Mouse (Mus musculus): ENCODE data around the gene Selenok.

Selenok gene

DNA sequence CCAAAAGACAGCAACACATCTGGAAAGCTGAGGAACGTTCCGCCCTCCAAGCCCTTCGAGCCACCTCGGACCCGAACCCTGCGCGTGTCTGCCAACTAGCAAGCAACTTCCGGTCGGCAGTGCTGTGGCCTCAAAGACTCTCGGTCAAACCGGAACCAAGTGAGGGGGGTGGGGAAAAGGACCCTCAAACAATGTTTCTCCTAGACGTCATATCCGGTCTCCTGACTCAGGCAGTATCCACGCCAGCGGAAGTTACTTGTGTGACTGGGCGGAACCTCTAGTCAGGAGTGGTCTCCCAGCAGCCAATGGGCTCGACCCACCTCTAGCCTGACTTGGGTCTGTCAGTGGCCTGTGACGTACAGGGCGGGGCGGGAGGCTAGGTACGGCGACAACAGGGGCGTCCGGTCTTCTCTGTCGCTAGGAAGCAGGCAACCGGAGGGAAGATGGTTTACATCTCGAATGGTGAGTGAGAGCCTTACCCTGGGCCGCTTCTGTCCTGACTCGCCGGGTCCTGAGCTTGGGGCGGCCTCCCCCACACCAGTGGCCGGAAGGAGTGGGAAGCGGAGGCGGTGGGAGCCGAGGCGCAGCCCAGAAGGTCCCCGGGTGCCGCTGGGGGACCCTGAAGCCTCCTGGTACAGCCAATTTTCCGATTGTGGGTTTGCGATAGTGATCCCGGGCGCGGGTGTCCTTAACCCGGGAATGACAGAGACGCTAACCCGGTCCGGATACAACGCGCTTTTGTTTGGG lies at the start of gene Selenok:
Selenok (plus strand) TSS at position 234 of the 747 bp plus-strand sequence.
- DNase-seq (ENCODE audit: low read depth), result peak; percentile 98

DNA sequence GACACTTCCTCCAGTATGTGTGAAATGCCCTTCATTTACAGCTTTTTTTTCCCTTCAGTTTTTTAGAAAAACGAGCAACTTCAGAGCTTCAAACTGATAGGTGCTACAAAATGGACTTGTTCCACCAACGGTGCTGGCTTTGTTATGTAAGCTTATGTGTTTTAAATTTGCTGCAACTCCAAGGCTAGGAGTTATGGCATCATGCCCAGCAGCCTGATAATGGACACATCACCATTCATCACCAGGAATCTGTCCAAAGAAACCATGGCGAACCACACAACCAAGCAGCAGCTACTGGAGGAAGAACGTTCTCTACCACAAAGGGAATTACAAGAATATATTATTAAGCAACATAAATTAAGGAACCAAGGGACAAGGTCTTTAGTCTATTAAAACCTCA lies 39.1 kb upstream of the Selenok start:
- DNase-seq (ENCODE audit: low read depth), result peak; percentile 35

DNA sequence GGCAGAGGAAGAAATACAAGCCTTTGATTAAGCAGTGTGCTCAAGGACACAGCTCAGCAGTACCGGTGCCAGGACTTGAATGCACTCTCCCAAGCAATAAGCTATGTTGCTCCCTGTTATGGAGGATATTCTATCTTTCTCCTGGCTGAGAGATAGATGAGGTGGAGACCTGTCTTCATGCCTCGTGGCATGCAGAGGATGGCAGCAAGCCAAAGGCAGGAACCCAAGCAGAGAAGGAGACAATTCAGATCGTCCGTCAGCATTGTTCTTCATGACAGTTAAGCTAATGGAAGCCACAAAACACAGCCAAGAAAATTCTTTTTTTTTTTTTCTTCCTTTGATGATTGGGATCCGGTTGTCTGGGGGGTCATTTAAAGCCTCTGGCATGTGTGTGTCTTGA lies 32.6 kb upstream of the Selenok start:
- no peak for DNase-seq (ENCODE audit: low read depth)

DNA sequence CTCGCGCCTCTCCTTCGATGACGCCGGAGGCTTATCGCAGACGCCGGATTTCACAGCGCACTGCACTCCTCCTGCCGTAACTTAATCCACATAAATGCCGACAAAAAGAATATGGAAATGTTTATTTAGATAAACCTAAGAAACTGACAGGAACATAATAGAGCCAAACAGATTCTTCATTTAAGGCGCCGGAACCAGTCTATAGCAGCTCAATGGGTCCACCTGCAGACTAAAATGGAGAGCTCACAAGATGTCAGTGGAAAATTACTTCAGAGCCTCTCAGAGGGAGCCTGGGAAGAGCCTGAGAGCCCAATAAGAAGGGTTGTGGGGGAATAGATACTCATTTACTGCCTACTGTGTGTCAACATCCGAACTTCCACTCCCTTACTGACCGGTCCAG lies 30.6 kb upstream of the Selenok start:
- no peak for DNase-seq (ENCODE audit: low read depth)

DNA sequence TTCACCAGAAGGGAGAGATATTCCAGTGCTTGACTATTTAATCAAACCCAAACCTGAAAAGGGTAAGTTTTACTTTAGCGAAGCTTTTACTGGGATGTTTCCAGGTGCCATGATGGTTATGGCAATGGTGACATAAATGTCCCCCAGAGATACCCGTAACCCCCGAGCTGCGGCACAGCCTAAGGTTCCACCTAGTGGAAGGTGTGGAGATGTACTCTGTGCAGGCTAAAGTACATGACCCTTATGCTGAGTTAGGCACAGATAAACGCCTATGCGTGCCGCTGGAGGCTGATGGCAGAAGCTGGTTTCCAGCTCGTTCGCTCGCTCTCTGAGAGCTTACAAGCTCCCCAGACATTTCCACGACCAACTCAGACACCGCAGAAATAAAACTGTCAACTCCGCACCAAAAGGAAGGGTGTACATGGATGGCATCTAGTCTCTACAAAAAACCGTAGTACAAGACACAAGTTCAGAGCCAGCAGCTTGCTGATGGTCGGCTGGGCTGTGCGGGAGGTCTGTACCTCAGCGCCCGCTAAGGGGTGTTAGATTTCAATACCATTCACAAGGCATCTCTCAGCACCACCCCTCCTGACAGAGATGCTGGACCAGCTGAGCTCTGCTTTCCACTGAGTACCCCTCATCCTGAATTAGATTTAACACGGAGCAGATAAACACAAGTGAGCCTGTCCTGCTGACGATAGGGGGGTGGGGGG lies 28.4 kb upstream of the Selenok start:
- DNase-seq (ENCODE audit: low read depth), result no peak

DNA sequence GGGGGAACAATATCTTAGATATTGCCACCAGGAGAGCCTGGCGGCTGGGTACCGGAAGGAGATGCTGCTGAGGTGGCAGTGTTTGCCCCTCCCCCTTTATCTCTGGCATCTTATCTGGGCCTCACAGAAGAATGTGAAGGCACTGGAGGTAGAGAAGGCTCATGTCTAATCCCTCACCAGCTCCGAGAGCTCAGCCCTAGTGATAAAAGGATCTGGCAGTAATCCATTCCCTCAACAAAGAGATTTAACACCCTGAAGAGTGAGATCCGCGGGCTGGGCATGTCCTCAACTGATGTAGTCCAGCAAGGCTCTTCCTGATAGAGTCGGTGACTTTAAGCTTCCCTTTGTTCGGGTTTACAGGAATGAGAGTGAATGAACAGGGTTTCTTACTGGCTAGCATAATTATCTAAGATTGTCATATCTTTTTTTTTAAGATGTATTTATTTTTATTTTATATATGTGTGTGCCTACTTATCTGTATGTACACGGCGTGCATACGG lies 27.7 kb upstream of the Selenok start:
- no peak for DNase-seq (ENCODE audit: low read depth)

DNA sequence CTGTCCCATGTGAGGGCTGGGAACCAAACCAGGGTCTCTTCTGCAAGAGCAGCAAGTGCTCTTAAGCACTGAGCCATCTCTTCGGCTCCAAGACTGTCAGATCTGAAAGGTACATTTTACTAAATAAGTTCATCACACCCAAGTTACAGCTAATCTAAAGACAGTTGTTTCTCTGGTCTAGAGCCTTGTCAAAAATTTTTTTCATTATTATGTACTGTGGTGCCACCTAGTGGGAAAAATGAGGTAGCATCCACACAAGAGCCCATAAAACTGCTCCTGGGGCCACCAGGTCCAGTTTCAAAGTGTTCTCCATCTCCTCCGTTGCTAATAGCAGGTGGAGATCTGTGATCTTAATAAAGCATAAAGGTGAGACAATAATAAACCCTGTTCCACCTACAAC lies 27.2 kb upstream of the Selenok start:
- DNase-seq (ENCODE audit: low read depth), result peak; percentile 70

DNA sequence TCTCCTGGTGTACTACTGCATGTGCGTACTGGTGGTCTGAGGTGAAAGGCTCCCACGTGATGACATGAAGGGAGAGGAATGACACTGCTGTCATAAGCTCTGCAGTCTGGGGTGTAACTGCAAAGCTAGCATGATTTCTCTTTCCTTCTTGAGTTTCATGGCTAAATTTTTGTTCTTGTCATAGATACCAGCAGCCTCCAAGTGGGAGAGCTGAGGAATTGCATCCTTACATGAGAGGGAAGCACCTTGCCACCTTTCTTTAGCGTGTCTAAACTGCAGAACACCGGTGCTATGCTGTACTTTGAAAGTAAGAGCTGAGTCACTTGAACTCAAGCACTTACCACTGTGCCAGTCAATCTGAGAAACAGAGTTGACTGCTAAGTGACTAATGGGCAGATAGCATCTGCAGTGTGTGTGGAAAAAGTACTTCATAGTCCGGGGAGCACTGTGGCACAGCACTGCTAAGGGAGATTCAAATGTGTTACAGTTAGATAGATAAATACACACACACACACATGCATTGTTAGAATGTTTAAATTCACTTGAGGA lies 21.3 kb upstream of the Selenok start:
- DNase-seq (ENCODE audit: low read depth), result no peak

DNA sequence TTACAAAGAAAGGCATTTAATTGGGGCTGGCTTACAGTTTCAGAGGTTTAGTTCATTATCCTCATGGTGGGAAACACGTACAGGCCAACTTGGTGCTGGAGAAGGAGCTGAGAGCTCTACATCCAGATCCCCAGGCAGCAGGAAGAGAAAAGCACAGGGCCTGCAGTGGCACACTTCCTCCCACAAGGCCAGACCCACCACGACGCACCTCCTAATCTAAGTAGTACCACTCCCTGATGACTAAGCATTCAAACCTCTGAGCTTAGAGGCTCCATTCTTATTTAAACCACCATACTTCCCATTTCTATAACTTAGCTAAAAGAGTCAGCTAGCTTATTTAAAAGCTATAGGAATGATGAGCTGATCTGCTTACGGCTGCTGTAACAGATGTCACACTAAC lies 17.3 kb upstream of the Selenok start:
- no peak for DNase-seq (ENCODE audit: low read depth)

DNA sequence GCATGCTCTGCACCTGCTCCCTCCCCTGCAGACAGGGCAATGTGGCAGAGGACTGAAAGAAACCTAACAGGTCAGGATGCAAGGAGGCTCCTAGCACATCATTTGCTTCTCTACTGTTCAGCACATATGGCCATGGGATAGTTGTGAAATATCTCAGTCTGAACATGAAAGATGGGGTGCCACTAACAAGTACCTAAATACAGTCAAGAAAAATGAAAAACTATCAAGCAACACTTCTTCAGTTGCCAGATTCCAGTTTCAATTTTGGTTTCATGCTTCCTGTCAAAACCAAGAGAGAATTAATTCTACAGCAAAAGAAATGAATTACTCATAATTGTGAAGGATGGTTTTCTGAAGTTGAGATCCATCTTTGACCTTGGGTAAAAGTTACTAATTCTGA lies 10.7 kb upstream of the Selenok start:
- no peak for DNase-seq (ENCODE audit: low read depth)

DNA sequence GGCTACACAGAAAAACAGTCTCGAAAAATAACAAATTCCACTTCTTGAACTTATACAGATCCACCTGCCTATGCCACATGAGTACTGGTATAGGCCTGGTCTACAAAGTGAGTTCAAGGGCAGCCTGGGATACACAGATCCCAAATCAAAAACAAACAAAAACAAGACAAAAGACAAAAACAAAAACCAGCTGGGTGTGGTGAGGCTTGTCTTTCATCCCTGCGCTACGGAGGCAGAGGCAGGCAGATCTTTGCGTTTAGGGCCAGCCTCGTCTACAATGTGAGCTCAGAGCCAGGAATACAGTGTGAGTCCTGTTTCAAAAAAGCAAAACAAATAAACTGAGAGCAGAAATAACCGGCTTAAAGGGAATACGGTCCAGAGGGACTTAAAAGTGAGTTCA lies 497 bp upstream of the Selenok start:
- peak; percentile 8 for DNase-seq (ENCODE audit: low read depth)

DNA sequence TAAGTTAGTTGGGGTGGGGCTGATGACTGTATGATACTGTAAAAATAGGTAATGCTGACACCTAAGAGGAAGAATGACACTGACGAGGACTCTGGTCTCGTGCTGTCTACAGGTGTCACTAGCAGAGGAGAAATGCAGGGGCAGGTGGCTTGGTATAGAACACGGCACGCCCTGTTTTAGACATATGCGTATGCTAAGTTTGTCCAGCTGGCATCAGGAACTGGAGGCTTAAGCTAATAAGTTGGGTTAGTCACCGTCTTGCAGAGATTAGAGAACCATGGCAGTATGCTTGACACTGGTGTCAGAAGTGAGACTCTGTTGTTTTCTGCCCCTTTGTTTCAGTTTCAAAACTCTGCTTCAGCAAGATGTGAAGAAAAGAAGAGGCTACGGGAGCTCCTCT lies 3.3 kb downstream of the Selenok start:
- DNase-seq (ENCODE audit: low read depth), result no peak

DNA sequence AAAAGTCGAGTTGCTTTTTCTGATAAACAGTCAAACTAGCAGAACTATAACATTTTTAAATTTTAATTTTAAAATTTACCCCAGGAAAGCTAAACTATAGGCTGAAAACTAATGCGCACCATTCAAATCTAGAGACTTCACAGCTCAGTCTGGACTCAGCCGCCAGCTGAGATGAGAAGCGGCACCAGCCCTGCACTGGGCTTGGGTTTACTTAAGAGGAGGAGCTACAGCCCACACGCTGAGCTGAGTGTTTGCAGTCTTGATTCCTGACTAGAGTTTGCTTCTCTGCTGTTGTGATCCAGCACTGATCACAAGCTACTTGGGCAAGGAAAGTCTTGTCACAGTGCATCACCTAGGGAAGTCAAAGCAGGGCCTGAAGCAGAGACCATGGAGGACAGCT lies 3.9 kb downstream of the Selenok start:
- DNase-seq (ENCODE audit: low read depth), result no peak

DNA sequence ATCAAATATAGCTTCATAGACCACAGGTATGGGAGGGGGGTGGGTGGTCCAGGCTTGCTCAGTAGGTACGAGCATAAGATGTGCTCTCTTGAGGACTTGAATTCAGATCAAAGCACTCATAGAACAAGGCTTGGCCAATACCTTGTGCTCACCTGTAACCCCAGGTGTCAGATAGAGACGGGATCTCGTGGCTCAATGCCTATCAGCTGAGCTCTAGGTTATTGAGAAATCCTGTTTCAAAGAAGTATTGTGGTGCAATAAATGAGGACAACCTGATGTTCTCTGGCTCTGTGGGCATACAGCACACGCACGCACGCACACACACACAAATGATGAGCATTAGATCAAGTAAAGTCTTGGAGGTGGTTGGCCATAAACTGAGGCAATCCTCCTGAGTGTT lies 8.8 kb downstream of the Selenok start:
- DNase-seq (ENCODE audit: low read depth), result no peak

DNA sequence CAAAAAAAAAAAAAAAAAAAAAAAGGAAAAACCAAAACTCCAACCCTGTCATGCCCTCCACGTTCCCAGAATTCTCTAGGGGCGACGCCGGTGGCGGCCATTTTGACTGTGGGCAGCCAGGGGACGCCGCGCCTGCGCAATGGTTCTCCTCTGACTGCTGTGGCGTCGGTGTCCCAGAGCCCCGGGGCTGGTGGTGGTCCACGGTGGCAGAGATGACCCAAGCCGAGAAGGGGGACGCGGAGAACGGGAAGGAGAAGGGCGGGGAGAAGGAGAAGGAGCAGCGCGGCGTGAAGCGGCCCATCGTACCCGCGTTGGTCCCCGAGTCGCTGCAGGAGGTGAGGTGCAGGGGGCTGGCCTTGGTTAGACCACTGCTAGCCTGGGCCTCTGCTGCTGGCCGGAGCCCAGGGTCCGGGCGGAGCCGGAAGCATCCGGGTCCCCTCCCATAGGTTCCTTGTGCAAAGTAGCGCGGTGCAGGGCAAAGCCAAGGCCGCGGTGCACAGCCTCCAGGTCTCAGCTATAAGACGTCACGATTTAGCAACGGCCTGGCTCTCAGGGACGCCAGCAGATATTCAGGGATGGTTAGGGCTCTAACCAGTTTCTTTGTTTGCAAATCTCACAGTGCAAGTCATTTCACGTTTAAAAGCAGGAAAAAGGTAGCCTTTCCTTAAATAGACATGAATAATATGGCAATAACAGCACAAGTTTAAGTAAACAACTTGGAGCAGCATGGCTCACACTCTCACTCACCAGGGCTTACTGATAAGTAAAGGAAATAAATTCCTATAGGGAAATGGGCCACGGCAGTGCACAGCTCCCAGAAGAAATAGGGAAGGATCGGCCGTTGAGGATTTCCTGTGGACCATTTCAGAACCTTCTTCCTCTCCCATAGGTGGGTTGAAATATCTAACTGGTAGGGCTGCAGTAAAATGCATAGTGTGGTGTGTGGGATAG lies 10.4 kb downstream of the Selenok start, which contains the start of gene Actr8:
Actr8 (plus strand) TSS at position 84 of the 951 bp plus-strand sequence.
- DNase-seq (ENCODE audit: low read depth), result peak; percentile 96

DNA sequence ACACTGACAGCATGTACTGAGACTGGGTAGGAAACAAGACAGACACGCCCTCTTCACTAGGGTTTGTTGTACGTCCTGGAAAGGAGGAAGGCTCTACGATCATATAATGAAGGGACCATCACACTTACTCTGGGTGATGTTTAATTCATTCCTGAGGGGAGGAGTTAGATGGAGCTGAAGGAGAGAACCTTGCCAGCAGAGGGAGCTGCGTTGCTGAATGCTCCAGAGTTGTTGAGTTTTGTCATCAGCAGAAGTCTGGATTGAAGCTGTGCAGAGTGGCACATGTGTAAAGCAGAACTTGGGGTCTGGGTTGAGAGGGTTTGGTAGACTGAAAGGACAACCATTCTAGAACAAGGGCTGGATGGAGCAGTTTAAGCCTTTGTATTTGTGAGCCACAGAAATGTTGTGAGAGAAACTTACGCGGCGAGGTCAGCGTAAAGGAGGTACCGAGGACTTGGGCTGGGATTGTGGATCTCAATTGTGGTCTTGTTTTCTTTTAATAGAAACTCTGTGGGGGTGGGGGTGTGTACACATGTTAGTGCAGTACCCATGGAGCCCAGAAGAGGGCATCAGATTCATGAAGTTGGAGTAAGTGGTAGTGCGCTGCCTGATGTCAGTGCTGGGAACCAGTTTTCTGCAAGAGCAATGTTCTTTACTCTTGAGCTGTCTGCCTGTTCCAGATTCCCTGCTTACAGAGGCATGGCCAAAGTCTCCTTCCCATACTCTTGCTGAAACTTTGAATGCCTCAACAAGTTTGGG lies 12.5 kb downstream of the Selenok start:
- peak; percentile 52 for DNase-seq (ENCODE audit: low read depth)

DNA sequence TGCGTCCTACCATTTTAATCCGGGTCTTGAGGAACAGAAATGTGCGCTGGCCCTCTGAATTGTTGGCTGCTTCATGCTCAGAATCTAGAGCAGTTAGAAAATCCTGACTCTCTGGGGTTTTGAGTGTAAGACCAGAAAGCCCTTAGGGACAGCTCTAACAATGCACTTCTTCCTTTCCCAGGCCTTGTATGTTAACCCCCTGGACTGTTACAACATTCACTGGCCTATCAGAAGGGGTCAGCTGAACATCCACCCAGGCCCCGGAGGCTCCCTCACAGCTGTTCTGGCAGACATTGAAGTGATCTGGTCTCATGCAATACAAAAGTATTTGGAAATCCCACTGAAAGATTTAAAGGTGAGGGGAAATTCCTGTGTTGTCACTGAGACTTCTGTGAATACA lies 18.0 kb downstream of the Selenok start:
- no peak for DNase-seq (ENCODE audit: low read depth)

DNA sequence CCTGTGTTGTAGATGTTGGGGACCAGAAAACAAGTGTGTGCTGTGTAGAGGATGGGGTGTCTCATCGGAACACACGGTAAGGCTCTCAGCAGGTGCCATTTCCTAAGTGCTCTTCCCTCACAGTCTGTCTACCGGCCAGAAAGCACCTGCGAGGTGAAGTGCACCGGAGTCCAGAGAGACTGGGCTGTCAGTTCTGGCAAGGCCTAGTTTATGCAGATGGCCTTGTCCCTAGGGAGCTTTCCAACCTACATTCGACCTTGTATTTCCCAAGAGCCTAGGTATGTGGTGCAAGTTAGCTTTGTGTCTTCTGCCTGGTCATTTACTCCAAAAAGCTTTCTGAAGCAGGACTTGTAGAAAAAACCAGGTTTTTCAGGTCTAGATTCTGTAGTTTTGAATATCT lies 19.2 kb downstream of the Selenok start:
- DNase-seq (ENCODE audit: low read depth), result no peak

DNA sequence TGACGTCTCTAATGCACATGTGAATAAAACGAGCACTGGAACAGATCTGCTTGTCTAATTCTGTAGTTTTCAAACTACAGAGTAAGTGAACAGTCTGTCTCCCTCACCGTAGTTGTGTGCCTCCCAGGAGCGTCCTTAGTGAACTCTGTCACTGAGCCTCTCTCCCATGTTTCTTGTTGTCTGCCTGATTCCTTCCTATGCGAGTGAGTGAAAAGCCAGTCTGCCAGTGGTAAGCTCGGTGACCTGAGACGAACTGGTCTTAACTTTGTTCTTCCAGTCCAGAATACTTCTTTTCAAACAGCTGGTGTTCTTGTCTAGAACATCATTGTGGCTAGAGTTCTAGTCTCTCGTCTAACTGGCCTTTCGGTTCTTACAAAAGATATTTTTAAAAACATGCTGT lies 19.6 kb downstream of the Selenok start:
- no peak for DNase-seq (ENCODE audit: low read depth)

DNA sequence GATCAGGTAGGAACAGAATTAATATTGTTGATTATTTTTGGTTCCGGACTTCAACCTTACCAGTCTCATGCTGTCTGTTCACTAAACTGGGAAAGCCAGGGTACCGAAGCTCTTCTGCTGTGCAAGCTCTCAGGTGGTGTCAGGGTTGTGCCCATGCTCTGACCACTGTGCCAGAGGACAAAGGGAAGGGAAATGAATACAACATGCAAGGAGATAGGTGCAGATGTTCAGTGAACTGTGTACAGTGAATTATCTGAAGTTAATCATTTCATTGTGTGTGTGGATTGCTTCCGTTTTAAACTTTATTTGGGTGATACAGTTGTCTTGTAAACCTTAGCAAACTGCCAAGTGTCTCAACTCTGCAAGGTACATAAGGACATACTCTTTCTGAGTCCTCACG lies 20.2 kb downstream of the Selenok start:
- DNase-seq (ENCODE audit: low read depth), result no peak

DNA sequence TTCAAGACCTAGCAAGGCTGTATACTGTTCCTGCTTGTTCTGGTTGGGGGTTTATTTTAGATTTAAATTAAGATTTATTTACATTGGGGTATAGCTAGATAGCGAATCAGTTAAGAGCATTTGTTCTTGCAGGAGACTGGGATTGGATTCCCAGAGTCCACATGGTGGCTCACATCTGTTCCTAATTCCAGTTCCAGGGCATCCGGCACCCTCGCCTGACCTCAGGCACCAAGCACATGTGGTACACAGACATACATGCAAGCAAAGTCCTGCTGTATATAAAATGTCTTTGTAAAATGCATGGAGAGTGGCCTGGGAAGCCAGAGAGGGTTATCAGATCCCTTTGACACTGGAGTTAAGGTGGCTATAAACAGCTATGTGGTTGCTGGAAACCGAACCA lies 26.9 kb downstream of the Selenok start:
- no peak for DNase-seq (ENCODE audit: low read depth)

Data from NIH3T3 (cell line).